Mouse (Mus musculus): Measurements from ENCODE around the gene Gprc6a.

Gprc6a gene

GRCm38 (mm10) chr10:51631411-51632136, at the start of gene Gprc6a:
Gene Gprc6a, minus strand, starts transcription at chr10:51631461.
- no peak for DNase-seq (ENCODE audit: low read depth, low spot score)

GRCm38 (mm10) chr10:51678251-51678639, 47.0 kb upstream of the Gprc6a start:
- no peak for DNase-seq (ENCODE audit: low read depth, low spot score)

DNA sequence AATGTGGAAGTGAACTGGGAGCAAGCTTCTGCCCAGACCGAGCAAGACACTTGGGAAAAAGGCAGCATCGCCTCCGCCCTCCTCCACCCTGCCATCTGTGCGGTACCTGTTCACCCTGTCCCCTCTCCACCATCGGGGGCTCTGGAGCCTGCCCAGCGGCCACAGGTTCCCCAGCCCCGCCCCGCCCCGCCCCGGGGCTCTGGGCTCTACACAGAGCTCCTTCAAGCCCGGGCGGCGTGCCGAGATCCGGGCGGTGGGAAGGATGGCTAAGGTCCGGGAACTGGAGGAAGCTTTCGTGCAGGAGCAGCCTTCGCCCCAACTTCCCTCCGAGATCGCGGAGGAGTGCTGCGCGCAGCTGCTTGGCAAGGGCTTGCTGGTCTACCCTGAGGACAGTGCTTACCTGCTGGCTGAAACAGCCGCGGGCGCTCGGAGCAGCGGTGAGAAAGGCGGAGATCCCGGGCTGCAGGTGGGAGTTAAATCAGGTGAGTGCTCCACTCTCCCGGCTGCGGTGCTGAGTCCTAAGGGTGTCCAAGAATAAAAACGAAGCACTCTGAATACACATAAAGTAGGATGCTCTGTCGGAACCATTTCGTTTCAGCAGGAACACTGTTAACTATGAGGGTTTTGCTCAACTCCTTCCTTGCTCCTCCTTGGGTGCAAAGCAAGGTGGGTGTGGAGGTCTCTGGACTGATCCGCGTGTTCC, 46.4 kb upstream of the Gprc6a start, which contains the start of gene Rfx6:
Rfx6 (plus strand) TSS at position 209 of the 703 bp plus-strand sequence.
- peak; percentile 50 for DNase-seq (ENCODE audit: low read depth, low spot score)

GRCm38 (mm10) chr10:51672082-51672779, 41.0 kb upstream of the Gprc6a start:
- no peak for DNase-seq (ENCODE audit: low read depth, low spot score)

- DNase-seq (ENCODE audit: low read depth, low spot score) = no peak
Observed at GRCm38 (mm10) chr10:51671583-51671982, 40.3 kb upstream of the Gprc6a start.

DNA sequence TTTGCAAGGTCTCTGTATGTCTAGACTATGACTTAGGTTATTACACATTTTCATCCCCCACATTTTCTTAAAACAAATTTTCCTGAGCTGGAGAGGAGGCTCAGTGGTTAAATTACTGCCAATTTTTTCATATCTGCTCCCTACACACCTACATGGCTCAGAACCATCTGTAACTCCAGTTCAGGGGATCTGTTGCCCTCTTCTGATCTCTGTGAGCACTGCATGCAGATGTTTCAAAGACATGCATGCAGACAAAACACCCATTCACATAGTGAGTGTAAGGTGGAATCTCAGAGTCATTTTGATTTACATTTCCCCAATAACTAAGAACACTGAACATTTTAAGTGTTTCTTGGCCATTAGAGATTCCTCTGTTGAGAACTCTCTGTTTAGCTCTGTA, 38.1 kb upstream of the Gprc6a start:
- peak; percentile 32 for DNase-seq (ENCODE audit: low read depth, low spot score)

GRCm38 (mm10) chr10:51657324-51657723, 26.1 kb upstream of the Gprc6a start:
- no peak for DNase-seq (ENCODE audit: low read depth, low spot score)

- no peak for DNase-seq (ENCODE audit: low read depth, low spot score)
Observed at GRCm38 (mm10) chr10:51649506-51650221, 18.4 kb upstream of the Gprc6a start.

DNA sequence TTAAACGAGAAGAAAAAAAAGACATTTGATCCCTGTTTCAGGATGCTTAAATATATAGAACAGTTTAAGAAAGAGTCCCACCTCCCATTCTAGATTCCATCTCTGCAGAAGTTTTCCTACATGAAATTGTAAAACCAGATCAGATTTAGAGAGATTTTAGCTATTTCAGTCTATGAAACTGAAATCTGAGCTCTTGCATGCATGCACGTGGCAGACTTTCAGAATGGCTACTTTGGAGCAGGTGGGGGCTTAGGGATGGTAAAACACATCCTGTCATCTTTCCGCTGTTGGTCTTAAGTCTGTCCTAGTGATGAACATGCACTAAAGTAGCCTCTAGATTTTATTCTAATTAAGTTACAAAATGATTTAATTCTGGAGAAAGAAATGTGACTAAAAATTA, 10.1 kb downstream of the Gprc6a start:
- no peak for DNase-seq (ENCODE audit: low read depth, low spot score)

- no peak for DNase-seq (ENCODE audit: low read depth, low spot score)
Observed at GRCm38 (mm10) chr10:51620126-51620525, 11.1 kb downstream of the Gprc6a start.

GRCm38 (mm10) chr10:51618538-51618937, 12.7 kb downstream of the Gprc6a start:
- DNase-seq (ENCODE audit: low read depth, low spot score) = no peak

DNA sequence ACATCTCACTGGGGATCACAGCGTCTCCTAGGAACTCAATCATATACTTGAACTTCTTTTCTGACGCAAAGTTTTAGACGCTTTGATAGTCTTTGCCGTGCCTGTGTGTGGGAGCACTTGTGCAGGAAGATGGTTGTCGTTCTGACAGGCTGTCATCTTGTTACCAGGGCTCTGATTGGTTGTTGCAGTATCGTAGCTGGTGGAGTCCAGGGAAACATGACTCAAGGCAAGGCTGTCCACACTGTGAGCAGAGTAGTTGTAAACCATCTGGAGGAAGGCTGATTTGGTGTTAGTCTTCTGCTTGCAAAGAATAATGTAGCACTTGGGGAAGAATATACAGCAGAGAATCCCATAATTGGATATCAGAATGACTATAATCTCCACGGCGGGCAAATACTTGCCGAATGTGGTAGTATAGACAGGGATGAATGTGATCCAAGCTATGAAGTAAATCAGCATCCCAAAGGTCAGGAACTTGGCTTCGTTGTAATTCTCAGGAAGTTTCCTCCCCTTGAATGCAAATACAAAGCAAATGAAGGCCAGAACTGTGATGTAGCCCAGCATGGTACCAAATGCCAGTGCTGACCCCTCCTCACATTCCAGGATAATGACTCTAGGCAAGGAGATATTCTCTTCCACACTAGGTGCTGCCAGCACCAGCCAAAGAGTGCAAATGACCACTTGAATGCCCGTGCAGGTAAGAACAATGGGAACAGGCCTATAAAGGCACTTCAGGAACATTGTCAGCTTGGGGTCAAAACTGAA, 16.3 kb downstream of the Gprc6a start:
- peak; percentile 71 for DNase-seq (ENCODE audit: low read depth, low spot score)

DNA sequence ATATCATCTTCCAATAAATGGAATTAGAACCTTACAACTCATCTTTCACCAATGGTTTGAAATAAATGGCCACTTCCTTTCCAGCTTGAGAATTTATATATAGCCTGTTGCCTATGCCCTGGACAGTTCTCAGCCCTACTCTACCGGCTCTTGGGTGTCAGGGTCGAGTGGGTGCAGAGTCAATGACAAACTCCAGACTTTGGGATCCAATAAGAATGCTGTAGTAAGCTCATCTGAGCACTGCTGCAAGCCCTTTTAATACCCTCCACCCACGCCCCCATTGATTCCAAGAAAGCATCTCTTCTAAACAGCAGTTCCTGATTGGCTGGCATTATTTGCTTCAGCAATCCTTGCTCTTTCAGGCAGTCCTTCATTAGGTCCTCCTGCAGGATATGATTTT, 17.8 kb downstream of the Gprc6a start:
- DNase-seq (ENCODE audit: low read depth, low spot score) = no peak

DNA sequence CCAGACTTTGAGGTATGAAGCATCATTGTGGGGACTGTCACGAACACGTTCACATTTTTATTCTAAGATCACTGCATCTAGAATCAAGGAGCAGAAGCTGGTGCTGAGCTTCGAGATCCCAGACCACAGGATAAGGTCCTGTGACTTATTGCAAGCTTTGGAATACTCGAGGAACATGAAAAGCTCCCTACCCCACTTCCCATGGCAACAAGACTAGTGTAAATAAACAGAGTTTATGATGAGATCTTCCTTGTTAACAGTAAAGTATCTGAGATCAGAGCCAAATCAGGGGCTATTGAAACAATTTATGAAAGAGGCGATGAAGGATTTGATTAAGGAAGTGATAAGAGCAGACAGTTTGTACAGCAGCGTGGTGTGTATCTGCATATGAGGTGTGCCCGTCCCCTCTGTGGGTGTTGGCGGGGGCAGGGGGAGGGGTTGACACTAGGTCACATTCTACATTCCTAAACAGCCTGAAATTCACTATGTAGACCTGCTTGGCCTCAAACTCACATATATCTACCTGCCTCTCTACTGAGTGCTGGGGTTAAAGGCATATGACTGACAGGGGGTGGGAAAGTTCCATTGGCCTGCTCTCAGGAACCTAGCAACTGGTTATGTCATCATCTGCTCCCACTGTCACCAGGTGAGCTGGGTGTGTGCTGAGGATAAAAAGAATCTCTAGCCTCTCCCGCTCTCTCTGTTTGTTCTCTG, 19.1 kb downstream of the Gprc6a start:
- no peak for DNase-seq (ENCODE audit: low read depth, low spot score)

DNA sequence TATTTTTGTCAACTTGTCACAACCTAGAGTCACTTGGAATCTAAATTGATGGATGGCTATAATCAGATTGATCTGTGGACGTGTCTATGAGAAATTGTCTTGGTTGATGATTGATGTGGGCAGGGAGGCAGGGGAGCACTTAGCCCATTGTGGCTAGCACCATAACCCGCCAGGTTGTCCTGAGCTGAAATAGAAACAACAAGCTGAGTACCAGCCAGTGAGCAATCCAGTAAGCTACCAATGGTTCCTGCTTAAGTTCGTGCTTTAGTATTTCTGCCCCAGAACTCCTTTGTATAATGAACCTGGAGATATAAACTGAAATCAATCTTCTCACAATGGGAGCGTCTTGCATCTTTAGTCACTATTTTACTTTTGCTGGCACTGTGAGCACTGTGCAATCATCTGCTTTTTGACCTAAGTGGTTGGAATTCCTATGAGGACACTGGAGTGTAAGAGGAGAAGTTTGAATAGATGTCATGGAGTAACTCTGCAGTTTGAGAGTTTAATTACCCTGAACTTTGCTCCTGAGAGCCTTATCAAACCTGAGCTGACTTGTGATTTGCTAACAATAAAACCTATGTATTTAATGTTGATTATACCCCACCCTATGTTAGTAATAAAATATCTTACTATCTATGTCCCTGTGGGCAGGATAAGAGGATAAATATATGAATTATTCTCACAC, 21.4 kb downstream of the Gprc6a start:
- no peak for DNase-seq (ENCODE audit: low read depth, low spot score)

GRCm38 (mm10) chr10:51596928-51597635, 34.2 kb downstream of the Gprc6a start:
- no peak for DNase-seq (ENCODE audit: low read depth, low spot score)

GRCm38 (mm10) chr10:51595001-51595931, 36.0 kb downstream of the Gprc6a start:
- DNase-seq (ENCODE audit: low read depth, low spot score) = peak; percentile 67

DNA sequence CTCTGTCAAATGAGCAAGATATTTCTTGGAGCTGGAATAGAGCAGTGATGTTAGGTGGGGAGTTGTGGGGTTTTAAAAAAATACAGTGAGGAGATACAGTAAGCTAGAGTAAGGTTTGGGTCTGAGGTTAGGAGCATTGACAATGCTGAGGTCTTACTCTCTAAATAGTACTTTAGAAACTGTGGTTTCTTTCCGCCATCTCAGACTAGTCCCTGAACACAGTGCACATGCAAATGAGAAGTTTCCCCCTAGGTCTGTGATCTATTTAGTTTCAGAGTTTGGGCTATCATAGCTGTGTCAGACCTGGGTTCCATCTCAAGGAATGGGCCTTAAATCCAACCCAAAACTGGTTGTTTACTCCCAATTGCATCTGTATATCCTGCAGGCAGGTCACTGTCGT, 39.7 kb downstream of the Gprc6a start:
- no peak for DNase-seq (ENCODE audit: low read depth, low spot score)
